Mouse (Mus musculus): Measurements from ENCODE around the gene Fmnl3. TPM values are rescaled to one million over a fixed set of nuclear protein-coding genes. Genes with fewer than 3 reads are reported as not detected.

Gene Fmnl3
- polyA plus RNA-seq, 1 experiment = 49.5 TPM

DNA sequence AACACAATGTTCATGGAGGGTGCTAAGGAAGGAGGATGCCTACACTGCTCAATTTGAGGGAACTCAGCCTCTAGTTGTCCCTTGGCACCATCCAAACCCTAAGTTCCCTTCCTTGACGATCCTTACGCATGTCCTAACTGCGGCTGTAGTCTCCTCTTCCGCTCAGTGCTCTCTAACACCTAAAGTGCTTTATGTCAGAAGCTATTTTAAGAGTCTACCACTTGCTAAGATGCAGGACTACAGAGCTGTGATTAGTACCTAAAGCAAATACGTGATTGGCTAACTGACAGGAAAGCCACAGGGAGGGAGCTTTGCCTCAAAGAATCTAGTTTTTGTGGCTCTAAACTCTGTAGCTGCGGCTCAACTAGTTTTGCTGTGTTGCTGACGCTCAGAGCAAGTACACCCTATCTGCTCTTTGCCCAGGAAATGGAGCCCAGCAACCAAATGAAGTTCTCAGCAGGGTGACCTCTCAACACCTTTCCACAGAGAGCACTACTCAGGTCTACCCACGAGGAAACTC lies 34.4 kb downstream of the Fmnl3 start:
- TF ChIP-seq CTCF (IDR thresholded peaks at IDR 0.05; ENCODE audit: borderline replicate concordance, insufficient read depth, low read length) (no peak), POLR2A (IDR thresholded peaks at IDR 0.05; ENCODE audit: low read depth, low read length) (no peak)
- Histone ChIP-seq H3K4me1 (ENCODE audit: control insufficient read depth, insufficient read depth, low read length) (peaks cover 34% of the 10 kb centered on the region), H3K4me3 (ENCODE audit: insufficient read depth, low read length) (no peak overlapping the region), H3K27ac (ENCODE audit: insufficient read depth, low read length) (peak overlapping the region; percentile 94; the same call in 1 of the 2 replicates)

DNA sequence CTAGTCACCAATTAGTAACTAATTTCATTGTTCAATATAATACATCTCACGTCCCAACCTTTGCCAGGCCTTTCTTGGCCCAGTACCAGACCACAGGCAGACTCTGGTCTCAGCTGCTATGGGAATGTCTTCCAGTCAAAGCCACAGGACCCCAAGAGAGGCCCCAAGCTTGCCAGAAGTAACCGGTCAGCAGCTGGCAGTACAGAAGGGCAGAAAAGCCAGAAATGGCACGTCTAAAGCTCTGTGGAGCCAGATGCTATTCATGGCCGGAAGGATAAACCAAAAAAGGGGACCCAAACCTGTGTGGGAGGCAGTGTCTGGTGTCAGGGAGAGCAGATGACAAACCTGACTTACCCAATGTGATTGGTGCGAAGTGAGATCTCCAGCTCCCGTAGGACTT lies 35.8 kb downstream of the Fmnl3 start:
- Histone ChIP-seq H3K27ac (ENCODE audit: insufficient read depth, low read length) (peak overlapping the region; percentile 94), H3K4me3 (ENCODE audit: insufficient read depth, low read length) (no peak overlapping the region), H3K4me1 (ENCODE audit: control insufficient read depth, insufficient read depth, low read length) (peaks cover 34% of the 10 kb centered on the region)
- TF ChIP-seq CTCF (IDR thresholded peaks at IDR 0.05; ENCODE audit: borderline replicate concordance, insufficient read depth, low read length) (no peak), POLR2A (IDR thresholded peaks at IDR 0.05; ENCODE audit: low read depth, low read length) (no peak)

DNA sequence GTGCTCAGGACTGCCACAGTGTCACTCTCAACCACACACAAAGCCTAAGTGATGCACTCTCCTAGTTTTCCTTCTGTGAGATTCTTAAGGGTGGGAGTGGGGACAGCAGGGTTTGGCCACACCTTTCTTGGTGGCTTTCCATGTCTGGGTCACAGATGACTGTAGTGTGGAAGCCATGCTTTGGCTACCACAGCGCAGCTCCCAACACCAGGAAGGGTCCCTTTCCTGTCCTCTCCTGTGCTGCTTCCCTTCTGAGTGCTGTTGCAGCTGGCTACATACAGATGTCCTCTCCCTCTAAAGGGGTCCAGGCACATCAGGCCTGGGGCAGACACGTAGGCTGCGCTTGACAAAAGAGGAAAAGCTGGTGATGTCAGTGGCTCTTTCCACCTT lies 36.6 kb downstream of the Fmnl3 start:
- H3K27ac ChIP-seq (ENCODE audit: insufficient read depth, low read length) = peak overlapping the region; percentile 94
- peaks cover 34% of the 10 kb centered on the region for H3K4me1 ChIP-seq (ENCODE audit: control insufficient read depth, insufficient read depth, low read length)
- no peak for TF ChIP-seq POLR2A (IDR thresholded peaks at IDR 0.05; ENCODE audit: low read depth, low read length)
- TF ChIP-seq CTCF (IDR thresholded peaks at IDR 0.05; ENCODE audit: borderline replicate concordance, insufficient read depth, low read length) = no peak
- H3K4me3 ChIP-seq (ENCODE audit: insufficient read depth, low read length) = no peak overlapping the region

DNA sequence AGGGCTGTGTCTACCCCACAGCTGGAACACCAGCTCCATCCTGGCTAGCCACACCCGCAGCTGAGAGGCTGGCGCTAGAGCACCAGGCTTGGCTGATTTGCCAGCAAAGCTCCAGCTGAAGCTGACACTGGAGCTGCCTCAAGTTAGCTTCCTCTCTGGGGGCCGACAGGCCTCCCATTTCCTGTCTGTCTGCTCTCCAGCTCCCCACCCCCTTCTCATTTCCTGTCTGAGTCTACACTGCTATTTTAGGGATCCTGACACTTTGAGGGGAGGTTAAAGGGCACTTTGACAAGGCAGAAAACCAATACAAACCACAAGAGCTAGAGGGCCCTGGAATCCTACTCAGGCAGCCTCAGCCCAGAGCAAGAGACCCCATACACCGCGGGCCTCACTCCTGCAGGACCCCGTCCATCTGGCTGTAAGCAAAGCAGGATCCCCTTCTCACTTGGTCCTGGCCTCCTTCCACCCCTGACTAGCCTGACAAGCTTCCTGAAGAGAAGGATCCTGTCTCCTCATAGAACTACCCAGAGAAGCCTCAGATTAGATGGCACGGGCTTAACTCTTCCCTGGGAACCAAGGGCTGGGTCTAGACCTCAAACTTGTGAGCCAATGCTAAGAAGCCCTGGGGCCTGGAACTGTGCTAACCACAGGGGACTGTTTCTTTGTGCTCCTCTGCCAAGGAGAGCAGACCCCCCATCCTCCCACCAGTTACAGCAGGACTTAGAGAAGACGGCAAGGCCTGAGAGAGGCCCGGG lies 37.2 kb downstream of the Fmnl3 start:
- no peak for TF ChIP-seq CTCF (IDR thresholded peaks at IDR 0.05; ENCODE audit: borderline replicate concordance, insufficient read depth, low read length)
- peak; percentile 39; the same call in 1 of the 2 replicates for TF ChIP-seq POLR2A (IDR thresholded peaks at IDR 0.05; ENCODE audit: low read depth, low read length)
- Histone ChIP-seq H3K4me3 (ENCODE audit: insufficient read depth, low read length) (no peak overlapping the region), H3K27ac (ENCODE audit: insufficient read depth, low read length) (peak overlapping the region; percentile 94), H3K4me1 (ENCODE audit: control insufficient read depth, insufficient read depth, low read length) (peaks cover 34% of the 10 kb centered on the region)

DNA sequence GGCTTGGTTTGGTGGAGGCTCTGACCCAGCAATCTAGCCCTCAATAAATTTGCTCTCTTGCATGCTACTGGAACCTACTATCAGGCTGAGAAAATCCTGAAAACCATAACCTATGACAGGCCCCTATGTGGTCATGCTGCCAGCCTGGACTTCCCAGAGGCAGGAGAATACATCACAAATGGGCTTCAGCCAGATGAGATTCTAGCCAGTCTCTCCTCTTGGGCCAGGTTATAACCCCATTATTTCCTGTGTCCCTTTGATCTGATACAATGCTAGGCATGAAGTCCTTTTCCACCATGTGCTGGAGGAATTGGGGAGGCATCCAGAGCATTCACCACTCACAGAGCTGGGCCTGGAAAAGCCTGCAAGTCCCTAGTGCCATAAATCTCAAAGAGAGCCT lies 38.2 kb downstream of the Fmnl3 start:
- Histone ChIP-seq H3K4me1 (ENCODE audit: control insufficient read depth, insufficient read depth, low read length) (peaks cover 34% of the 10 kb centered on the region), H3K27ac (ENCODE audit: insufficient read depth, low read length) (peak overlapping the region; percentile 94), H3K4me3 (ENCODE audit: insufficient read depth, low read length) (no peak overlapping the region)
- TF ChIP-seq CTCF (IDR thresholded peaks at IDR 0.05; ENCODE audit: borderline replicate concordance, insufficient read depth, low read length) (no peak), POLR2A (IDR thresholded peaks at IDR 0.05; ENCODE audit: low read depth, low read length) (no peak)

DNA sequence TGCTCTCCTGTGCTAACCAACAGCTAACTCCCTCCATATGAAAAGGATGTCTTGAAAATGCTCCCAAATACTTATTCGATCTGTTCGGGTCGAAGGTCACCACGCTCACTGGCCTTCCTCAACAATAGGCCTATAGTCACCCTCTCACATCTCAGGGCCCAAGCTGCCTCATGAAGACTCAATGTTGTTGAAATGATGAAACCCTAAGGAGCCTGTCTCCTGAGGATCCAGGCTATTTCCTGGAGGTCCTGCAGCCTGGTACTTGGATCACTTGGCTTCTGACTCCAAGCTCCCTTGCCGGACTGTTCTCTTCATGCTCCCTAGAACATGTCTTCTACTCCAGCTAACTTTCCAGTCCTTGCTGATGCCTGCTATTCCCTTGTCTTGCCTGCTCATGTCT lies 38.9 kb downstream of the Fmnl3 start:
- Histone ChIP-seq H3K4me1 (ENCODE audit: control insufficient read depth, insufficient read depth, low read length) (peaks cover 34% of the 10 kb centered on the region), H3K27ac (ENCODE audit: insufficient read depth, low read length) (no peak overlapping the region), H3K4me3 (ENCODE audit: insufficient read depth, low read length) (no peak overlapping the region)
- TF ChIP-seq CTCF (IDR thresholded peaks at IDR 0.05; ENCODE audit: borderline replicate concordance, insufficient read depth, low read length) (no peak), POLR2A (IDR thresholded peaks at IDR 0.05; ENCODE audit: low read depth, low read length) (no peak)

DNA sequence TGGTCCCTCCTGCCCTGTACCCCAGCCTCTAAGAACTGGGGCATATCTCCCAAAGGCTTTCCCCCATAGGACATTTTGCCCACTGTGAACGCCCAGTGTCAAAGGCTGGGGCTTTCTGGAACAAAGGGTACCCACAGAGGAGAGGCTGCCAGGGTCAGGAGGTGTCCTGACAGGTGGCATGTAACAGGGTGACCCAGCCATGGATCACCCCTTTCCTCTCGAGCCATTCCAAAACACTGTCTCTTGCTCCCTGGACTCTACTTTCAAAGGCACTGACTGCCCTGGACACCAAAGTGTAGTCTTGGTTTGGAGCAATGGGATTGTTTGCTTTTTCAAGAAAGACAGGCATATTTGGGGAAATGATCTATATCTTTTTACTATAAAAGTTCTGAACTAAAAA lies 40.0 kb downstream of the Fmnl3 start:
- H3K27ac ChIP-seq (ENCODE audit: insufficient read depth, low read length) = no peak overlapping the region

DNA sequence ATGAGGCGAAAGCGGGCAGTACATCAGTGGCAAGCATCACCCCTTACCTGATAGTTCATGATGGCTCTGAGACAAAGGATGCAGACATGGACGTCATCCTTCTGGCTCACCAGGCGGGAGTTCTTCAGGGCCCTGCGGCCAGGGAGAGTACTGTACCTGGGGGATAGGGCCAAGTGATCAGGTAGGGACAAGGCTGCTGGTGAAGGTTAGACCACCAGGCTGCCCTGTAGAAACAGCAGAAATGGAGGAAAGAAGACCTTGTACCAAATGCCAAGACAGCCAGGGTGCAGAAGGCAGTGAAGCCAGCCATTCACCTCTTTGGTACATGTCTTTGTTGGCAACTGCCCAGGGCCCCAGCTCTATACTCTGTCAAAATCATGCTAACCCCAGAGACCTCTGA lies 42.3 kb downstream of the Fmnl3 start:
- Histone ChIP-seq H3K27ac (ENCODE audit: insufficient read depth, low read length) (no peak overlapping the region), H3K4me3 (ENCODE audit: insufficient read depth, low read length) (no peak overlapping the region), H3K4me1 (ENCODE audit: control insufficient read depth, insufficient read depth, low read length) (peaks cover 11% of the 10 kb centered on the region)
- TF ChIP-seq CTCF (IDR thresholded peaks at IDR 0.05; ENCODE audit: borderline replicate concordance, insufficient read depth, low read length) = no peak
- TF ChIP-seq POLR2A (IDR thresholded peaks at IDR 0.05; ENCODE audit: low read depth, low read length) = no peak

More for the DNA sequence above, 40.0 kb downstream of the Fmnl3 start:
- H3K4me1 ChIP-seq (ENCODE audit: control insufficient read depth, insufficient read depth, low read length) = peaks cover 31% of the 10 kb centered on the region
- TF ChIP-seq CTCF (IDR thresholded peaks at IDR 0.05; ENCODE audit: borderline replicate concordance, insufficient read depth, low read length) (no peak), POLR2A (IDR thresholded peaks at IDR 0.05; ENCODE audit: low read depth, low read length) (no peak)
- no peak overlapping the region for H3K4me3 ChIP-seq (ENCODE audit: insufficient read depth, low read length)

DNA sequence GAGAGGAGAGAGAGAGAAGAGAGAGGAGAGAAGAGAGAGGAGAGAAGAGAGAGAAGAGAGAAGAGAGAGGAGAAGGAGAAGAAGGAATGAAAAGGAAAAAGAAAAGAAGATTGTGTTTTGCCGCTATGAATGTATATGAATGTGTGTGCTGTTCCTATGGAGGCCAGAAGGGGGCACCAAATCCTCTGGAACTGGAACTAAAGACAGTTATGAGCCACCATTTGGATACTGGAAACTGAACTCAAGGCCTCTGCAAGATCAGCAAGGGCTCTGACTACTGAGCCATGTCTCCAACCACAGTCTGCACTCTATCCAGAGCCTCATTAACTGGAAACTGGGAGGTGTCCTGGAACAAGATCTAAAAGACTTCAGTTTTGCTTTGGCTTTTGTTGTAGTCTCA lies 43.3 kb downstream of the Fmnl3 start:
- no peak for TF ChIP-seq POLR2A (IDR thresholded peaks at IDR 0.05; ENCODE audit: low read depth, low read length)
- no peak for TF ChIP-seq CTCF (IDR thresholded peaks at IDR 0.05; ENCODE audit: borderline replicate concordance, insufficient read depth, low read length)
- H3K27ac ChIP-seq (ENCODE audit: insufficient read depth, low read length) = no peak overlapping the region
- 0 out of 2 replicates have a peak, but pooled peaks cover 2% of the 10 kb centered on the region for H3K4me1 ChIP-seq (ENCODE audit: control insufficient read depth, insufficient read depth, low read length)
- H3K4me3 ChIP-seq (ENCODE audit: insufficient read depth, low read length) = no peak overlapping the region

DNA sequence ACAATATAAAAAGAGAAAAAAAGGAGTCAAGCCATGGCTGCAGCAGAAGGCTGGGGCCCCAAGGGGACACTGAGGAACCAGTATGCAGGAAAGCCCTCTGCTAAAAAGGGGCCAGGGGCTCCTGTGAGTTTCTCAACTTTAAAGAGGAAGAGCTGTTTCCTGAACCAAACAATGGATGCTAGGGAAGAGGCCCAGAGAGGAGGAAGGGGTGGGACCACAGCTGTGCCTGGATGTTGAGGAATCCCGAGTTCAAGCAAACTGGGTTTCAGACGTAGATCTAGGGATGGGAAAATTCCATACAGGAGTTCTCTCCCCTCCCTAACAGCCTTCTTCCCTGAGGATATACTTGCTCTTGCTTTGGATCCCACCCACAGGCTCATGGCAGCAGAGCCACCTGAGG lies 43.9 kb downstream of the Fmnl3 start:
- Histone ChIP-seq H3K4me3 (ENCODE audit: insufficient read depth, low read length) (no peak overlapping the region), H3K4me1 (ENCODE audit: control insufficient read depth, insufficient read depth, low read length) (no peaks in the 10 kb centered on the region), H3K27ac (ENCODE audit: insufficient read depth, low read length) (no peak overlapping the region)
- no peak for TF ChIP-seq POLR2A (IDR thresholded peaks at IDR 0.05; ENCODE audit: low read depth, low read length)
- no peak for TF ChIP-seq CTCF (IDR thresholded peaks at IDR 0.05; ENCODE audit: borderline replicate concordance, insufficient read depth, low read length)
